ENCODE assay signal across 18 mouse cellular contexts in the genomic region with DNA sequence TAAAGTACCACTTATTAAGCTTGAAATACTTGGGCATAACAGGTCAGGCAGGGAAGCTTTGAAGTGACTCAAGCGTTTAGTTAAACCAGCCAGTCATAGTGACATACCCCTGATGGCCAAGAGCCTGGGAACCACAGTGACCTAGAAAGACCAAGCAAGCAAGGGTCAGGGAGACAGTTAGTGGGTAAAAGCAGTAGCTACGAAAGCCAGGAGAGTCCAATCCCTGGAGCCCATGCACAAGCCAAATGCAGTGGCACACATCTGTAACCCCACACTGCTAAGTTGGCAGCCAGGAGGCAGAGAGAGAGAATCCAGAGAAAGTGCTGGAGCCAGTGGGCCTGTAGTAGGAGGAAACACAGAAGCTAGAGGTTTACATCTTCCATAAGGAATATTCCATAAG.
"Had no signal": no experiment of that assay in that cellular context is flagged by ENCODE, and none has a peak within 500 bp of the region (broad histone marks: within the 10 kb centered on the region; RNA-seq: fewer than 3 reads in every experiment).

No protein-coding gene starts in this region.

- H3K27ac ChIP-seq: midbrain, embryonic 12.5 days; neural tube, embryonic 13.5 days; neural tube, embryonic 15.5 days had no signal

- DNase-seq: liver, postnatal 0 days; lung, embryonic 14.5 days; lung, postnatal 10 days; lung, postnatal 4 days; midbrain, embryonic 14.5 days; retina, postnatal 1 day; right cerebral cortex, adult 18-20 months; right cerebral cortex, postnatal 25 days; right cerebral cortex, postnatal 4 days; spleen, adult 18-20 months; thymus, adult 18-20 months; thymus, postnatal 14 days; thymus, postnatal 36 days had no signal

- H3K27me3 ChIP-seq: midbrain, embryonic 12.5 days; neural tube, embryonic 13.5 days; neural tube, embryonic 15.5 days had no signal

- H3K9me3 ChIP-seq: midbrain, embryonic 12.5 days; neural tube, embryonic 13.5 days; neural tube, embryonic 15.5 days had no signal

- H3K4me3 ChIP-seq: midbrain, embryonic 12.5 days; myocyte; neural tube, embryonic 13.5 days; neural tube, embryonic 15.5 days had no signal

- H3K9ac ChIP-seq: liver, postnatal 0 days; lung, embryonic 14.5 days; midbrain, embryonic 12.5 days; neural tube, embryonic 13.5 days; neural tube, embryonic 15.5 days had no signal

- H3K36me3 ChIP-seq: midbrain, embryonic 12.5 days; neural tube, embryonic 13.5 days; neural tube, embryonic 15.5 days had no signal

- H3K4me1 ChIP-seq: midbrain, embryonic 12.5 days; neural tube, embryonic 13.5 days; neural tube, embryonic 15.5 days had no signal

- ATAC-seq: liver, postnatal 0 days; midbrain, embryonic 16.5 days had no signal

- H3K4me2 ChIP-seq: lung, embryonic 14.5 days; midbrain, embryonic 12.5 days; neural tube, embryonic 13.5 days; neural tube, embryonic 15.5 days had no signal
